Mouse (Mus musculus): ENCODE measurements around the gene Susd1. TPM values are rescaled to one million over a fixed set of nuclear protein-coding genes. Genes with fewer than 3 reads are reported as not detected.

The Susd1 gene
- total and polyA plus RNA-seq, 3 experiments = 49.0 to 180 (median 67.6) TPM

DNA sequence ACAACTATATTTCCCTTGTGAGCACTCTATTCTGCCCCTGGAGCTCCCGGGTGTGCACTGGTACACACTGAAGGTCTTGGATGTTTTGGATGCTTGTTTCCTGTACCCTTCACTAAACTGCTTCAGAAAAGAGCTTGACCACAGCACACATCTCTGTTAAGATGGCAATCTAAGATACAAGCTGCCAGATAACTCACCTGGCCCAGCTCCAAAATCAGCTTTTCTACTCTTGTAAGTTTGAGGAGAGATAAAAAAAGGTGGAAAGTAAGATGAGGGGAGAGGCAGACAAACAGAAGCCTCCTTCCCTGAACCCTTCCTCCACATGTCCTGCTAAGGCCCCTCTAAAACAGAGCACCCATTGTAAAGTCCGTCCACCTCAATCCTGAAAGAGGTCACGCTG is 115.7 kb downstream of the Susd1 start:
- peaks cover 0 to 43% of the 10 kb centered on the region in 2 experiments; a peak in 3 of 4 replicates for H3K36me3 ChIP-seq (ENCODE audit: control insufficient read depth in 1 of 2, insufficient read depth in 2 of 2, low read length in 2 of 2)
- no peak for DNase-seq (ENCODE audit: low read depth, low spot score)
- no peaks in the 10 kb centered on the region for H3K27me3 ChIP-seq (ENCODE audit: control insufficient read depth in 1 of 2, insufficient read depth in 2 of 2, low read length in 2 of 2)
- H3K27ac ChIP-seq (ENCODE audit: control insufficient read depth, low read depth, low read length) = no peak overlapping the region
- no peaks in the 10 kb centered on the region for H3K79me2 ChIP-seq (ENCODE audit: control insufficient read depth, insufficient read depth, low read length, poor library complexity)
- H3K4me3 ChIP-seq (ENCODE audit: control insufficient read depth in 1 of 2, insufficient read depth in 1 of 2, low read depth in 2 of 2, low read length in 2 of 2) = no peak overlapping the region
- H3K9ac ChIP-seq (ENCODE audit: control insufficient read depth, low read depth, low read length, poor library complexity, severe bottlenecking) = no peak overlapping the region
- no peak for TF ChIP-seq POLR2A (IDR thresholded peaks at IDR 0.05; ENCODE audit: control insufficient read depth in 1 of 2, insufficient read depth in 1 of 2, low read depth in 1 of 2, low read length in 2 of 2, poor library complexity in 1 of 2)
- no peak for TF ChIP-seq CHD1 (IDR thresholded peaks at IDR 0.05; ENCODE audit: low read depth, low read length)
- peak; percentile 36; the same call in 1 of the 2 replicates for TF ChIP-seq GATA1 (IDR thresholded peaks at IDR 0.05; ENCODE audit: low read depth, low read length)
- H3K9me3 ChIP-seq (replicated peaks; ENCODE audit: insufficient read depth, low read length) = no peaks in the 10 kb centered on the region
- peaks cover 17 to 47% of the 10 kb centered on the region in 2 experiments for H3K4me1 ChIP-seq (ENCODE audit: control insufficient read depth in 1 of 2, insufficient read depth in 2 of 2, low read length in 2 of 2)

DNA sequence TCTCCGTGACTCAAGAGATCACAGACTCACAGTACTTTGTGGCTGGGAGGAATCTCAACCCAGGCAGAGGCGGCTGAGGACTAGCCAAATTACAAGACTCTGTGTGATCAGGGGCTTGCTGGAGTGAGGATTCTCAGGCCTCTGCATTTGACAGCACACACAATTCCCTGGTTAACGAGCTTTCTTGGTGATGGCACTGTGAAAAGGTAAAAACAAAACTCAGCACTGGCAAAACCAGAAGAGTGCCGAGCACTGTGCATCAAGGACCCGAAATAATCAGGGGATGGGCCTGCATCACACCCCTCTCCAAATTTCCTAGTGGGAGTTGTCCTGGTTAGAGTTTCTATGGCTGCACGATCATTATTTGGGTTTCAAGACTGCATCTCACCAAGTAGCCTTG is 116.4 kb downstream of the Susd1 start:
- Histone ChIP-seq H3K36me3 (ENCODE audit: control insufficient read depth in 1 of 2, insufficient read depth in 2 of 2, low read length in 2 of 2) (peaks cover under 1 to 43% of the 10 kb centered on the region in 2 experiments; a peak in 3 of 4 replicates), H3K27me3 (ENCODE audit: control insufficient read depth in 1 of 2, insufficient read depth in 2 of 2, low read length in 2 of 2) (no peaks in the 10 kb centered on the region), H3K79me2 (ENCODE audit: control insufficient read depth, insufficient read depth, low read length, poor library complexity) (no peaks in the 10 kb centered on the region), H3K9ac (ENCODE audit: control insufficient read depth, low read depth, low read length, poor library complexity, severe bottlenecking) (no peak overlapping the region), H3K4me3 (ENCODE audit: control insufficient read depth in 1 of 2, insufficient read depth in 1 of 2, low read depth in 2 of 2, low read length in 2 of 2) (no peak overlapping the region), H3K9me3 (replicated peaks; ENCODE audit: insufficient read depth, low read length) (no peaks in the 10 kb centered on the region), H3K27ac (ENCODE audit: control insufficient read depth, low read depth, low read length) (no peak overlapping the region), H3K4me1 (ENCODE audit: control insufficient read depth in 1 of 2, insufficient read depth in 2 of 2, low read length in 2 of 2) (peaks cover 17 to 47% of the 10 kb centered on the region in 2 experiments)
- no peak for TF ChIP-seq SIN3A (IDR thresholded peaks at IDR 0.05; ENCODE audit: low read length)
- no peak for TF ChIP-seq ZNF384 (IDR thresholded peaks at IDR 0.05; ENCODE audit: low read depth, low read length)
- TF ChIP-seq MAX (IDR thresholded peaks at IDR 0.05; ENCODE audit: low read length) = no peak
- no peak for TF ChIP-seq MXI1 (IDR thresholded peaks at IDR 0.05; ENCODE audit: low read depth, low read length)
- no peak for TF ChIP-seq UBTF (IDR thresholded peaks at IDR 0.05; ENCODE audit: borderline replicate concordance, insufficient read depth, low read depth, low read length)
- no peak for TF ChIP-seq TBP (IDR thresholded peaks at IDR 0.05; ENCODE audit: low read depth, low read length)
- no peak for TF ChIP-seq TAL1 (IDR thresholded peaks at IDR 0.05; ENCODE audit: low read length)
- TF ChIP-seq ZC3H11A (IDR thresholded peaks at IDR 0.05; ENCODE audit: low read depth, low read length) = no peak
- no peak for TF ChIP-seq ELF1 (IDR thresholded peaks at IDR 0.05; ENCODE audit: low read depth, low read length)
- TF ChIP-seq NELFE (IDR thresholded peaks at IDR 0.05; ENCODE audit: low read depth, low read length) = no peak
- TF ChIP-seq TCF12 (IDR thresholded peaks at IDR 0.05; ENCODE audit: low read depth, low read length) = no peak
- TF ChIP-seq MEF2A (IDR thresholded peaks at IDR 0.05; ENCODE audit: extremely low read depth, insufficient replicate concordance, low read depth, low read length, poor library complexity, severe bottlenecking) = no peak
- no peak for TF ChIP-seq JUND (IDR thresholded peaks at IDR 0.05; ENCODE audit: low read depth, low read length)
- TF ChIP-seq ZKSCAN1 (IDR thresholded peaks at IDR 0.05; ENCODE audit: low read depth, low read length) = no peak
- TF ChIP-seq POLR2AphosphoS2 (IDR thresholded peaks at IDR 0.05; ENCODE audit: low read length) = no peak
- no peak for TF ChIP-seq ETS1 (IDR thresholded peaks at IDR 0.05; ENCODE audit: low read depth, low read length)
- no peak for TF ChIP-seq CTCF (IDR thresholded peaks at IDR 0.05 in 2 of 3, conservative IDR thresholded peaks at IDR 0.05 in 1 of 3; ENCODE audit: control insufficient read depth in 1 of 3, insufficient read depth in 1 of 3, low read depth in 2 of 3, low read length in 3 of 3, poor library complexity in 1 of 3, severe bottlenecking in 1 of 3)
- no peak for DNase-seq (ENCODE audit: low read depth, low spot score)

All from MEL (cell line).